Mouse (Mus musculus) midbrain, embryonic 10.5 days (tissue): ENCODE results near the gene Foxn3. TPM values are rescaled to one million over a fixed set of nuclear protein-coding genes. Genes with fewer than 3 reads are reported as not detected.

ENCODE experiments used
- DNase-seq: peaks from one replicate; pipeline ENCODE4 v3.0.0-alpha.2; 2017; ENCODE audit warnings: low spot score
- H3K27ac ChIP-seq: fragments of 300-500 bp; sonication (generic); replicated peaks from 2 replicates; pipeline ENCODE4 v1.5.1; 2016; ENCODE audit warnings: mild to moderate bottlenecking
- H3K27me3 ChIP-seq: fragments of 300-500 bp; sonication (generic); 2 replicates; pipeline ENCODE4 v1.6.1; 2016; ENCODE audit warnings: low read depth, mild to moderate bottlenecking; ENCODE audit not compliant: poor library complexity, severe bottlenecking
- H3K36me3 ChIP-seq: fragments of 300-500 bp; sonication (generic); 2 replicates; pipeline ENCODE4 v1.6.1; 2016; ENCODE audit warnings: mild to moderate bottlenecking, moderate library complexity
- H3K4me1 ChIP-seq: fragments of 300-500 bp; sonication (generic); 2 replicates; pipeline ENCODE4 v1.6.1; 2016
- H3K4me3 ChIP-seq: fragments of 300-500 bp; sonication (generic); 2 replicates; pipeline ENCODE4 v1.5.1; 2016; ENCODE audit warnings: mild to moderate bottlenecking, moderate library complexity
- H3K9me3 ChIP-seq: fragments of 300-500 bp; sonication (generic); replicated peaks from 2 replicates; pipeline ENCODE4 v1.6.1; 2016; ENCODE audit warnings: mild to moderate bottlenecking
- WGBS: fragments of 180-500 bp; shearing (Covaris S2); methylation state at CpG from one replicate; pipeline ENCODE4 v1.1.7; 2016; 5-methylcytosine and 5-hydroxymethylcytosine counted together
- polyA plus RNA-seq: library from polyadenylated mRNA; unstranded; fragments of >200 nt; fragmentation: Nextera tagmentation; extraction: Ambion mirVana; gene quantifications from 2 replicates; pipeline ENCODE4 v1.2.1, GENCODE M21; 2016

The Foxn3 gene
- polyA plus RNA-seq, 1 experiment from 2014 or later = 51.8 TPM

DNA sequence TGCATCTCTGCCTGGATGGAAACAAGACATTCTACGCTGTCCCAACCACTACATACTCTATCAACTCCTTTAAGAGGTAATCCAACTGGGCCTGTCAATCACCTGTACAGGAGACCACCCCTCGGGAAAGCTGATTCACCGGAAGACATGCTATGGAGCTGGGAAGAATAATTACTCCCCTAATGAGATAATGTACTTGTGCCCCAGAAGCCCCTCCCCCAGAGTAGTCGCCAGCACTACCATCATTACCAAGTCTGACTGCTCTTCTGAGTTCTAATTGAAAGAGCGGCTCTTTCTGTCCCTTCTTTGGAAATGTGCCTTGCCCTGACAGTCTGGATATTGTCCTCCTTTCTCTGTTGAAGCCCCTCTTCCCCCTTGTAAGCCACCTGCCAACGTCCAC, 183.3 kb downstream of the Foxn3 start:
- Histone ChIP-seq H3K27ac (no peak overlapping the region), H3K36me3 (peaks cover 65% of the 10 kb centered on the region), H3K4me1 (peaks cover 52% of the 10 kb centered on the region), H3K9me3 (no peaks in the 10 kb centered on the region), H3K4me3 (no peak overlapping the region), H3K27me3 (no peaks in the 10 kb centered on the region)
- WGBS = 84% methylated on average over 6 of the region's 6 CpGs
- DNase-seq = no peak

- Histone ChIP-seq H3K4me1 (peaks cover 52% of the 10 kb centered on the region), H3K36me3 (peaks cover 69% of the 10 kb centered on the region), H3K4me3 (no peak overlapping the region), H3K27me3 (no peaks in the 10 kb centered on the region), H3K27ac (no peak overlapping the region), H3K9me3 (peaks cover 8% of the 10 kb centered on the region; the same call in 1 of the 2 replicates)
- 79% methylated on average over 8 of the region's 8 CpGs for WGBS
- no peak for DNase-seq
Measured at GRCm38 (mm10) chr12:99378284-99378683, 185.1 kb downstream of the Foxn3 start.

- no peak for DNase-seq
- WGBS = 81% methylated on average over 3 of the region's 3 CpGs
- peaks cover 52% of the 10 kb centered on the region for H3K4me1 ChIP-seq
- H3K27me3 ChIP-seq = no peaks in the 10 kb centered on the region
- H3K9me3 ChIP-seq = peaks cover 8% of the 10 kb centered on the region; the same call in 1 of the 2 replicates
- no peak overlapping the region for H3K27ac ChIP-seq
- H3K4me3 ChIP-seq = no peak overlapping the region
- peaks cover 69% of the 10 kb centered on the region for H3K36me3 ChIP-seq
Measured at GRCm38 (mm10) chr12:99377705-99378104, 185.7 kb downstream of the Foxn3 start.

DNA sequence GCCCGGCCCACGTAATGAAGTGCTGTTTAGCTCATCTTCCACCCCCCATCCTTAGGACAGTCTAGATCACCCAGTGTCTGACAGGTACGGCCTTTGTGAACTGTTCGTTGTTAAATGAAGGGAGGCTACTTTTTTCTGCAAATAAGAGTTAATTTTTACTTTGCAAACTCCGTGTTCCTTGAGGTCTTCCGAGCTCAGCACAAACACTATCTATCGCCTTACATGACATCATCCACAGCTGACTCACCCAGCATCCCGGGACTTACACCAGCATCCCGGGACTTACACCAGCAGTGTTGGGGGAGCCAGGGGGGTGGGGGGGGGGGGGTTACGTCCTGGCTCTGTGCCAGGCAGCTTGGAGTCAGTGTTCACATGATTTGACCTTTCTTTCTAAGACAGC, 186.3 kb downstream of the Foxn3 start:
- 92% methylated on average over 10 of the region's 10 CpGs for WGBS
- Histone ChIP-seq H3K4me1 (peaks cover 57% of the 10 kb centered on the region), H3K36me3 (peaks cover 64% of the 10 kb centered on the region)

DNA sequence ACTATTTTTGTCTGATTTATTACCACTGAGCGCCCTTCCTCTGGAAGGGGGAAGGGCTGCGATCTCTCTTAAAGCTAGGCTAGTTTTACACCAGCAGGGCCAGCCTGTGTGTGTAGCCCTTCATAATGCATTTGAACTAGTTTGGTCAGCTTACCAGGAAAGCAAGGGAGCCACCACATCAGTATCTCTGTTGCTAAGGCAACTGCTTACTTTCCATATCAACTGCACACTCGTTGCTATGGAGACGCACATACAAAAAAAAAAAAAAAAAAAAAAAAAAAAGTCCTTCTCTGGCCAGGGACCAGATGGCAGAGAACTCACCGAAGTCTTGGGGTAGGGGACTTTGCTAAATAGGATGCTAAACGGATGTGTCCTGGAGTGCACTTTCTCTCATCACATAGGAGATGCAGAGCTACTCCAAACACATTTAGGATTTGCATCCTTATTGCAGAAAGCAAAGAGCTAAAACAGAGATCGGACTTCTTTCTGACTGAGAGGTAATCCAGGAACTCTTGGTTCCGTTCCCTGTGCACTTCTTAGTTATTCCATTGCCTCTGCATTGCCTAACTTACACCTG, 187.4 kb downstream of the Foxn3 start:
- Histone ChIP-seq H3K4me1 (peaks cover 57% of the 10 kb centered on the region), H3K36me3 (peaks cover 56% of the 10 kb centered on the region), H3K27me3 (no peaks in the 10 kb centered on the region), H3K4me3 (no peak overlapping the region), H3K9me3 (peaks cover 8% of the 10 kb centered on the region; the same call in 1 of the 2 replicates), H3K27ac (no peak overlapping the region; the same call in 1 of the 2 replicates)
- 88% methylated on average over 8 of the region's 8 CpGs for WGBS
- DNase-seq = no peak

More for the DNA sequence above, 186.3 kb downstream of the Foxn3 start:
- peaks cover 8% of the 10 kb centered on the region; the same call in 1 of the 2 replicates for H3K9me3 ChIP-seq
- no peak for DNase-seq
- H3K27me3 ChIP-seq = no peaks in the 10 kb centered on the region
- H3K4me3 ChIP-seq = no peak overlapping the region
- H3K27ac ChIP-seq = no peak overlapping the region

DNA sequence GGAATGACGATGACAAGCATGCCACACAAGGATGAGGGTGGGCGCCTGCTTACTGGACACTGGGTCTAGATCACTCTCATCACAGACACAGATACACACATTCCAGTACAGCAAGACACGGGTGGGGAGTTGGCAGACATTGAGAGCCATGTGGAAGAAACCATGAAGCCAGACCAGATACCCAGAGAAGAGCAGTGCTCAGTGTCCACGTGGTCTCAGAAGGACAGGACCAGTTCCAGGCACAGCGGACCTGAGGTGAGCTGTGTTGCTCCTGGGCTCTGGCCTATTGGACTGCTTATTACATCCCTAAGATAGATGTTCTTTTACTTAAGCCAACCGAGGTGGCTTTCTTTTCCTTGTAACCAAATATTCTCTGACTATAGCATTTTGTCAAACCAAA, 188.0 kb downstream of the Foxn3 start:
- no peak for DNase-seq
- 92% methylated on average over 6 of the region's 6 CpGs for WGBS
- H3K9me3 ChIP-seq = peaks cover 8% of the 10 kb centered on the region; the same call in 1 of the 2 replicates
- H3K27ac ChIP-seq = no peak overlapping the region
- no peak overlapping the region for H3K4me3 ChIP-seq
- no peaks in the 10 kb centered on the region for H3K27me3 ChIP-seq
- H3K36me3 ChIP-seq = peaks cover 52% of the 10 kb centered on the region
- peaks cover 59% of the 10 kb centered on the region for H3K4me1 ChIP-seq

DNA sequence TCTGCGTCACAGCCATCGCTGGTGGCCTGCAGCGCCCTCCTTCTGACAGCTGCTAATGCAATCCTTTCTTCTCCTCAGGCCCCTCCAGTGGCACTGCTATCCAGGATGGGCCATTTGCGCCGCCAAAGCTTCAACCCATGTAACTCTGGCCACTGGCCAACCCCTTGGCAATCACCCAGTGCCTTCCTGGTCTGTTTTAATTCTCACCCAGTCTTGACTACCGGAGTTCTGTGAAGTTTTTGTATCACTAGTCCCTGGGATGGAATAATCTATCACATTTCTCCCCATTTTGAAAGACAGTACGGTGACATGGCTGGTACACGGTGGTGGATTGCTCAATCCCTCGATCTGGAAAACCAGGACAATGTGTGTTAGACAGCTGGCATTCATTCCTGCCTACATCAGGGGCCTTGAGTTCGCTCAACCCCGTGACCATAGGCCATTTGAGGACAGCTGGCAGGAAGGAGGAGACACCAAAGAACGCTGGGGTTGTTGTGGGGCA, 189.2 kb downstream of the Foxn3 start:
- peaks cover 58% of the 10 kb centered on the region for H3K4me1 ChIP-seq
- 94% methylated on average over 12 of the region's 12 CpGs for whole genome bisulfite sequencing
- H3K4me3 ChIP-seq = no peak overlapping the region

DNA sequence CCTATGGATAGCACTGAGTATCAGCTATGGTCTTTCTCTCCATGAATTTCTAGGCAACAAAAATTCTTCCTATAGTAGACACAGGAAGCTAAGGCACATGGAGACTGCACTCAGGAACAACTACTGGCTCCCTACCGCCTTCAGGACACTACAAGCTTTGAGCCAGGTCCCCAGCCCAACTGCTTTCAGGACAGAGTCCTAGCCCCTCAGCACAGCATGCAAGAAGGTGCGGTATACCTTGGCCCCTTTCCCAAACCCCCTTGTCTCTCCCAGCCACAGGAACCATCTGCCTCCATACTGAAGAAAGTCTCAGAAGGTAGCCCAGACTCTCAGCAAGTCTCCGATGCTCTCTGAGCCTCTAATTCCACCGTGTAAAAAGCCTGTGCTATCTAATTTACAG, 189.8 kb downstream of the Foxn3 start:
- no peak for DNase-seq
- 83% methylated on average over 4 of the region's 4 CpGs for WGBS
- H3K36me3 ChIP-seq = peaks cover 46% of the 10 kb centered on the region

More for the DNA sequence above, 189.2 kb downstream of the Foxn3 start:
- no peak overlapping the region for H3K27ac ChIP-seq
- H3K27me3 ChIP-seq = no peaks in the 10 kb centered on the region
- peaks cover 8% of the 10 kb centered on the region; the same call in 1 of the 2 replicates for H3K9me3 ChIP-seq
- H3K36me3 ChIP-seq = peaks cover 48% of the 10 kb centered on the region
- no peak for DNase-seq

DNA sequence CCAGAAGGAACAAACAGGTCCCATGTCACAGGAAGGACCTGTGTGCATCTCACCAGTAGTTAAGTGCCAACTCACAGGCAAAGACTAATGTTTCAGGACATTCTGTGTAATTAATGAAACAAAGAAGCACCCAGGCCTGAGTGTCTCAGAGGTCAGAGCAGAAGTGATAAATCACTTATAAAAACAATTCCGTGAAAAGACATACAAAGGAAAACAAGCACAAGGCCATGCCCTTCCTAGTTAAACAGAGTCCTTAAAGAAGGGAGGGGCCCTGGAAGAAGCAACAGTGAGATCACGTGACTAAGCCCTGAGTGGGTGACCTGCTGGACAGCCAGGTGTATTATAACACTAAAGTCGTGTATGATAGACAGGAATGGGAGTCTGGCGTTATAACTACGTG, 191.9 kb downstream of the Foxn3 start:
- Histone ChIP-seq H3K27me3 (no peaks in the 10 kb centered on the region), H3K4me3 (no peak overlapping the region), H3K27ac (no peak overlapping the region), H3K9me3 (peaks cover 8% of the 10 kb centered on the region; the same call in 1 of the 2 replicates), H3K36me3 (peaks cover 35% of the 10 kb centered on the region), H3K4me1 (peaks cover 41% of the 10 kb centered on the region)
- DNase-seq = no peak
- WGBS = 85% methylated on average over 5 of the region's 5 CpGs

More for the DNA sequence above, 189.8 kb downstream of the Foxn3 start:
- peaks cover 8% of the 10 kb centered on the region; the same call in 1 of the 2 replicates for H3K9me3 ChIP-seq
- peaks cover 56% of the 10 kb centered on the region for H3K4me1 ChIP-seq
- no peak overlapping the region for H3K4me3 ChIP-seq
- no peak overlapping the region for H3K27ac ChIP-seq
- no peaks in the 10 kb centered on the region for H3K27me3 ChIP-seq

DNA sequence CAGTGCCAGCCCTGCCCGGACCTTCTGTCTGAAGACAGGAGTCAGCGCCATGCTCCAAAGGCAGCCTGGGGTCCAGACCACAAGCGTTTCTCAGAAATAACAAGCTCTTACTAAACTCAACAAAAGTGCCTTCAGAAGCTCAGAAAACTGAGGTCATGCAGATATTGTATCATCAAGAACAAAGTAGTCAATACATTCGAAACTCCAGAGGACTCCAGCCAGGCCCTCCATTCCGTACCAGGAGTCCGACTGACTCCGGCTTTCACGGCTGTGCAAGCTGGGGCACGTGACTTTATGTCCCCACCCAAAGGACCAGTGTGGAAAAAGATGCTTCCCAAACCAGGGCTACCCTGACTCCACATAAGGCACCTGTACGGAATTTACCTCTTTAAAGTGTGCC, 195.1 kb downstream of the Foxn3 start:
- Histone ChIP-seq H3K27me3 (no peaks in the 10 kb centered on the region), H3K27ac (no peak overlapping the region), H3K36me3 (peaks cover 9% of the 10 kb centered on the region), H3K9me3 (no peaks in the 10 kb centered on the region), H3K4me1 (peaks cover 44% of the 10 kb centered on the region), H3K4me3 (no peak overlapping the region)
- DNase-seq = no peak
- WGBS = 93% methylated on average over 10 of the region's 10 CpGs

DNA sequence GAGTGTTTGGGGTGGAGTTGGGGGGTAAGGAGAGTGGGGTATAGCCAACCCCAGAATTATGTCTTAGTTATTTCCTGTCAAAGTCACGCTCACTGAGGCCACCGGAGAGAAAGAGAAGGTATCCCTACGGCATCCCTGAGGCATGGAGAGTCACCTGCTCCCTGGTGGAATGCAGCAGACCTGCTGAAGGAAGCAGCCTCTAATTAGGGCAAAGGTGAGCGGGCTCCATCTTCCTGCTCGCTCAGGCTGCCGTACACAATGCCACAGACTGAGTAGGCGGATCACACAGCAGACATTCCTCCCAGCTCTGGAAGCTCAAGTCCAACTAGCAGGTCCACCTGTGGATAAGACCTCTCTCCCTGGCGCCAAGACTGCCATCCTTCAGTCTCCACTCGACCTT, 197.4 kb downstream of the Foxn3 start:
- Histone ChIP-seq H3K4me1 (peaks cover 61% of the 10 kb centered on the region), H3K36me3 (no peaks in the 10 kb centered on the region; the same call in 1 of the 2 replicates), H3K9me3 (no peaks in the 10 kb centered on the region), H3K27me3 (no peaks in the 10 kb centered on the region), H3K4me3 (no peak overlapping the region), H3K27ac (no peak overlapping the region)
- 91% methylated on average over 9 of the region's 9 CpGs for WGBS
- DNase-seq = no peak

DNA sequence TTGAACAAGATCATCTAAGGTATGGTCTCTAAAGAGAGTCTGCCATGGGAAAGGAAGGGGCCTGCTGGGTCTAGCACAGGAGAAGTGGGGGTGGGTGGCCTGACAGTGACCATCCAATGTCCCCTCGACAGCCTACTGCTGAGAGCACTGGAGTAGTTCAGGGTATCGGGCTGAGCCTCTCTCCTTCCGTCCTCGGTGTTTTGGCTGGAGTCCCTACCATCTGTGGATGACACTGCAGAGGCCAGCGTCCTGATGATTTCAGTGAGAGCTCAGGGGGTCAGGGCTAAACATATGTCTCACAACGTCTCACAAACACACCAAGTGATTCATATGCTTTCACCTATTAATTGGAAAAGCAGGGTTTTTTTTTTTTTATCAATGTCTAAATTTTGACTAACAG, 199.2 kb downstream of the Foxn3 start:
- no peaks in the 10 kb centered on the region for H3K27me3 ChIP-seq
- DNase-seq = no peak

DNA sequence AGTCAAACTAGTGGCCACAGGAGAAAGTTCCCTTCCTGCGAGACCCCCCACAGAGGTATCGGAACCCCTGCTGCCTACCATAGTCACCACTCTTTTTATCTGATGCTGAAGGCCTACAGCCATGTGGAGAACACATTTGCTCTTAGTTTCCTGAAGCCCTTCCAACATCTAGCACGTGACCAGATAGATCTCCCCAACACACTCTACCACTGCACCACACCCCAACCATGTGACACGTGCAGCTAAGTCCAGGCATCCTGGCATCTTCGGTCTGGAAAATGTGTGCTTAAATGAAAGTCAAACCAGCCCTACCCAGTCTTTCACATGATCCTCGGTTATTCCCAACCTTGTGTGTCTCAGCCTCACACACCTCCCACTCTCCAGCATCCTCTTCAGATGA, 200.4 kb downstream of the Foxn3 start:
- H3K27me3 ChIP-seq = no peaks in the 10 kb centered on the region
- peaks cover 50% of the 10 kb centered on the region for H3K4me1 ChIP-seq
- no peaks in the 10 kb centered on the region for H3K9me3 ChIP-seq
- H3K36me3 ChIP-seq = peaks cover 5% of the 10 kb centered on the region; the same call in 1 of the 2 replicates
- no peak overlapping the region for H3K4me3 ChIP-seq
- no peak for DNase-seq
- WGBS = 89% methylated on average over 6 of the region's 6 CpGs
- H3K27ac ChIP-seq = no peak overlapping the region

More for the DNA sequence above, 199.2 kb downstream of the Foxn3 start:
- Histone ChIP-seq H3K27ac (no peak overlapping the region), H3K4me3 (no peak overlapping the region), H3K9me3 (no peaks in the 10 kb centered on the region), H3K36me3 (peaks cover 5% of the 10 kb centered on the region; the same call in 1 of the 2 replicates), H3K4me1 (peaks cover 47% of the 10 kb centered on the region)
- WGBS = 82% methylated on average over 6 of the region's 6 CpGs
